Mouse (Mus musculus) lung, embryonic 15.5 days (tissue): ENCODE results near the gene Snrpe. TPM values are rescaled to one million over a fixed set of nuclear protein-coding genes. Genes with fewer than 3 reads are reported as not detected.

Experiments
- ATAC-seq: fragments of 200-750 bp; cut with Nextera tagmentation; 2 replicates; pipeline ENCODE4 v1.8.0; 2017; ENCODE audit warnings: moderate number of reproducible peaks, borderline replicate concordance; ENCODE audit not compliant: low FRiP score, low TSS enrichment; ENCODE audit errors: extremely low read depth
- H3K27ac ChIP-seq: fragments of 300-500 bp; sonication (generic); 2 replicates; pipeline ENCODE4 v1.5.1; 2015; ENCODE audit warnings: moderate library complexity, mild to moderate bottlenecking, inconsistent platforms
- H3K27me3 ChIP-seq: fragments of 300-500 bp; sonication (generic); 2 replicates; pipeline ENCODE4 v1.6.1; 2015; ENCODE audit warnings: inconsistent platforms
- H3K36me3 ChIP-seq: fragments of 300-500 bp; sonication (generic); 2 replicates; pipeline ENCODE4 v1.6.1; 2015; ENCODE audit warnings: inconsistent platforms
- H3K4me1 ChIP-seq: fragments of 300-500 bp; sonication (generic); 2 replicates; pipeline ENCODE4 v1.6.1; 2015; ENCODE audit warnings: inconsistent platforms
- H3K4me2 ChIP-seq: fragments of 300-500 bp; sonication (generic); 2 replicates; pipeline ENCODE4 v1.6.1; 2015; ENCODE audit warnings: inconsistent platforms, mild to moderate bottlenecking, moderate library complexity
- H3K4me3 ChIP-seq: fragments of 300-500 bp; sonication (generic); 2 replicates; pipeline ENCODE4 v1.5.1; 2015; ENCODE audit warnings: mild to moderate bottlenecking, inconsistent platforms
- H3K9ac ChIP-seq: fragments of 300-500 bp; sonication (generic); 2 replicates; pipeline ENCODE4 v1.6.1; 2015; ENCODE audit warnings: inconsistent platforms
- H3K9me3 ChIP-seq: fragments of 300-500 bp; sonication (generic); 2 replicates; pipeline ENCODE4 v1.6.1; 2016; ENCODE audit warnings: inconsistent platforms
- WGBS: fragments of 180-500 bp; shearing (Covaris S2); methylation state at CpG from one replicate; pipeline ENCODE4 v1.1.7; 2015; 5-methylcytosine and 5-hydroxymethylcytosine counted together
- polyA plus RNA-seq: library from polyadenylated mRNA; unstranded; fragments of >200 nt; fragmentation: Nextera tagmentation; extraction: Ambion mirVana; gene quantifications from 2 replicates; pipeline ENCODE4 v1.2.1, GENCODE M21; 2015

Snrpe gene
- polyA plus RNA-seq, 1 experiment from 2014 or later = 637 TPM

DNA sequence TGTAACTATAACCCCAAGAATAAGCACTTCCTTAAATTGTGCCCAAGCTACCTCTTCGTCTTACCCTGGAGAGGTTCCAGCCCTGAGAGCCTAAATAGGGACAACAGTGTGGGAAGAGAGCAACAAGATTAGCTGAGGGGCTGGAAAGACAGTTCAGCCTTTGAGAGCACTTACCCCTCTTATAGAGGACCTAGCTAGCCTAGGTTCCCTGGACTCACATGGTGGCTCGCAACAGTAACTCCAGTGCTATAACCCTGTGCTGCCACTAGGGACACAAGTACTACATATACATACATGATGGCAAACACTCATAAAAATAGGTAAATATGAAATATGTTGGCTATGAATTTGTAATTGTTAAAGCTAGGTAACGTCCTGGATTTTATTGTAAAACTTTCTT, 3.7 kb upstream of the Snrpe start:
- H3K27me3 ChIP-seq = no peaks in the 10 kb centered on the region
- ATAC-seq = no peak
- H3K9me3 ChIP-seq = no peaks in the 10 kb centered on the region
- H3K4me2 ChIP-seq = no peak overlapping the region
- H3K36me3 ChIP-seq = peaks cover 12% of the 10 kb centered on the region
- WGBS = 68% methylated on average over 3 of the region's 3 CpGs
- no peak overlapping the region for H3K4me3 ChIP-seq
- peaks cover 8% of the 10 kb centered on the region; the same call in 1 of the 2 replicates for H3K4me1 ChIP-seq
- no peak overlapping the region for H3K27ac ChIP-seq
- no peak overlapping the region for H3K9ac ChIP-seq

DNA sequence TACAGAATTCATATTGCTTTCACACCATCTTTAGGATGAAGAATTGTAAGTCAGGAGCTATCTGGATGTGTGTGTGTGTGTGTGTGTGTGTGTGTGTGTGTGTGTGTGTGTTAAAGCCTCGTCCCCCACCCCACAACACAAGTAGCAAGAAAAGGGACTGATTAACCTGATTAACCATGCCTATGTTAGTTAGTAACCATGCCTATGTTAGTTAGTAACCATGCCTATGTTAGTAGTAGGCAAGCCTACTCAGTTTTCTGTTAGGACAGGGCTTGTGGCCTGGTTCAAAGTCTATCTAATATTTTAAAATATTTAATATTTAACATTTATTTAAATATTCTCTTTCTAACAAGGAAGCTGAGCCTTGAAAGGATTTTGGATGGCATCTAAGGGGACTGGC, 1.3 kb upstream of the Snrpe start:
- WGBS = 76% methylated on average over 1 of the region's 1 CpGs
- no peak overlapping the region for H3K4me3 ChIP-seq

DNA sequence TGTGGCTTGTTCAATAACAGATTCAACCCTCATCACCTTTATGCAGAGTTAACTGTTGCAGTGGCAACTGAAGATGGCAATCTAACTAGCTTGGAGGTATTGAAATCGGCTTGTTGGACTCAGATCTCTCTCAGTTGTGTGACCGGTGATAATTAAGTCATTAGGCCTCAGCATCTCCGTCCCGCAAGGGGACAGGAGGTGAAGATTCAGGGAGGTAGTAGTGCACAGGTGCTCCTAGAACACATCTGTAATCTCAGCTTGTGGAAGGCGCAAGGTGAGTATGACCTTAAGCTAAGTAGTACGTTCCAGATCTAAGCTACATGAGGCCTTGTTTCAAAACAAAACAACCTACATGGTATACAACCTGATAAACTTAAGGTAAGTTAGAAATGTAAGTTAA, 510 bp upstream of the Snrpe start:
- no peak overlapping the region for H3K27ac ChIP-seq
- peak overlapping the region; percentile 98; the same call in 1 of the 2 replicates for H3K4me3 ChIP-seq
- WGBS = 50% methylated on average over 6 of the region's 6 CpGs
- no peak for ATAC-seq
- H3K9ac ChIP-seq = peak overlapping the region; percentile 21; the same call in 1 of the 2 replicates
- H3K27me3 ChIP-seq = no peaks in the 10 kb centered on the region
- peaks cover 35% of the 10 kb centered on the region for H3K36me3 ChIP-seq
- H3K9me3 ChIP-seq = no peaks in the 10 kb centered on the region
- peak overlapping the region; percentile 19; the same call in 1 of the 2 replicates for H3K4me2 ChIP-seq
- peaks cover 11% of the 10 kb centered on the region; the same call in 1 of the 2 replicates for H3K4me1 ChIP-seq

More for the DNA sequence above, 1.3 kb upstream of the Snrpe start:
- ATAC-seq = no peak
- H3K4me2 ChIP-seq = no peak overlapping the region
- H3K27me3 ChIP-seq = no peaks in the 10 kb centered on the region
- H3K4me1 ChIP-seq = peaks cover 11% of the 10 kb centered on the region; the same call in 1 of the 2 replicates
- no peaks in the 10 kb centered on the region for H3K9me3 ChIP-seq
- H3K9ac ChIP-seq = no peak overlapping the region
- peaks cover 27% of the 10 kb centered on the region for H3K36me3 ChIP-seq
- no peak overlapping the region for H3K27ac ChIP-seq

GRCm38 (mm10) chr1:133603174-133603573, 6.9 kb downstream of the Snrpe start:
- H3K4me2 ChIP-seq = no peak overlapping the region
- H3K9ac ChIP-seq = no peak overlapping the region
- no peak overlapping the region for H3K27ac ChIP-seq
- no peaks in the 10 kb centered on the region for H3K27me3 ChIP-seq
- H3K4me3 ChIP-seq = no peak overlapping the region
- WGBS = 76% methylated on average over 4 of the region's 4 CpGs
- no peaks in the 10 kb centered on the region for H3K9me3 ChIP-seq
- no peaks in the 10 kb centered on the region for H3K4me1 ChIP-seq
- ATAC-seq = no peak
- peaks cover 69% of the 10 kb centered on the region for H3K36me3 ChIP-seq

DNA sequence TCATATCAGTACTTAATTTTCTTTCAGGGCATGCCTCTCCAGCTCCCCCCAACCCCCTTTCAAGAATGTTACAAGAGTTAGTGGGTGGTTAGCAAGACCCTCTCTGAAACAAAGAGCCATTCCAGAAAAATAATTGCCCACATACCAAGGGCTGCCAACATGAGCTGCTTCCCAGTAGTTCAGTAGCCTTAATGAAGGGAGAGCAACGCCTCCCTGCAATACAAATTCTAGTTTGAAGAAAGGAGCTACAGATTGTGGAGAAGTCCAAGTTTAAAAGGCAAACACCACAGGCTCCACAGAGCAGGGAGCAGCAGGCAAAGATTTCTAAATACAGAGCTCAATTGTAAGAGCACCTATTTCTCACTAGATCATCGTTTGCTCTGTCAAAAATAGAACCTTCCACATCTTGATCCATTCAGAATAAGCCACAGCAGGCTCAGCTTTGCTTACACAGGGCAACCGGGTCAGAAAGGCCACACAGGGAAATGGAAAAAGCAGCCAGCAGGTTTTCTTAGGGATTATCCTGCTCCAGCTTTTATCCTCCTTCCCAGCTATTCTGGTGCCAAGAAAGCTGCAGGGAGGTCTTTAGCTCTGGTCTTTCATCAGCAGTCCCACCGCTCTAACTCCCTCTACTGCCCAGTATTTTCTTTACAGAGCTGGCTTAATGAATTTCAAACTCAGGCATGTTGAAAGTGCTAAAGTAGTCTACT, 13.6 kb downstream of the Snrpe start:
- H3K36me3 ChIP-seq = peaks cover 3% of the 10 kb centered on the region; the same call in 1 of the 2 replicates
- no peaks in the 10 kb centered on the region for H3K9me3 ChIP-seq
- H3K4me1 ChIP-seq = no peaks in the 10 kb centered on the region
- no peak overlapping the region for H3K4me2 ChIP-seq
- 18% methylated on average over 4 of the region's 4 CpGs for WGBS
- no peak overlapping the region for H3K9ac ChIP-seq
- no peaks in the 10 kb centered on the region for H3K27me3 ChIP-seq
- H3K4me3 ChIP-seq = no peak overlapping the region
- H3K27ac ChIP-seq = no peak overlapping the region
- ATAC-seq = no peak

- no peak overlapping the region for H3K27ac ChIP-seq
- no peaks in the 10 kb centered on the region for H3K36me3 ChIP-seq
- H3K9me3 ChIP-seq = no peaks in the 10 kb centered on the region
- no peak for ATAC-seq
- no peak overlapping the region for H3K4me3 ChIP-seq
- no peak overlapping the region for H3K9ac ChIP-seq
- no peaks in the 10 kb centered on the region for H3K4me1 ChIP-seq
- 67% methylated on average over 6 of the region's 6 CpGs for WGBS
- H3K4me2 ChIP-seq = no peak overlapping the region
- H3K27me3 ChIP-seq = no peaks in the 10 kb centered on the region
These were observed 24.0 kb downstream of the Snrpe start for GRCm38 (mm10) chr1:133585995-133586537.

- H3K4me3 ChIP-seq = no peak overlapping the region
- no peak overlapping the region for H3K9ac ChIP-seq
- H3K36me3 ChIP-seq = no peaks in the 10 kb centered on the region
- H3K27me3 ChIP-seq = no peaks in the 10 kb centered on the region
- ATAC-seq = no peak
- no peaks in the 10 kb centered on the region; the same call in 1 of the 2 replicates for H3K9me3 ChIP-seq
- no peak overlapping the region for H3K27ac ChIP-seq
- H3K4me2 ChIP-seq = no peak overlapping the region
- no peaks in the 10 kb centered on the region for H3K4me1 ChIP-seq
- WGBS = 45% methylated on average over 11 of the region's 11 CpGs
These were observed 38.8 kb downstream of the Snrpe start for GRCm38 (mm10) chr1:133571293-133571692.

Other genes starting within 250 kb of the Snrpe start
- gene Etnk2, start 246.7 kb downstream of the Snrpe start, polyA plus RNA-seq = 2.7 and 3.0 TPM in 2 replicates
- gene Sox13, start 185.9 kb downstream of the Snrpe start, polyA plus RNA-seq = 7.3 and 9.0 TPM in 2 replicates
- not detected in 2 replicates for gene Zbed6, start 50.6 kb upstream of the Snrpe start, polyA plus RNA-seq
- gene Gm38394, start 51.0 kb upstream of the Snrpe start, polyA plus RNA-seq = 5.4 TPM in 2 replicates
- 0.18 and 0.75 TPM in 2 replicates for gene Lax1, start 79.8 kb upstream of the Snrpe start, polyA plus RNA-seq
- 9.0 and 9.6 TPM in 2 replicates for gene Atp2b4, start 190.8 kb upstream of the Snrpe start, polyA plus RNA-seq